Comparison of ENCODE assay signal across 18 mouse cellular contexts in the genomic region with DNA sequence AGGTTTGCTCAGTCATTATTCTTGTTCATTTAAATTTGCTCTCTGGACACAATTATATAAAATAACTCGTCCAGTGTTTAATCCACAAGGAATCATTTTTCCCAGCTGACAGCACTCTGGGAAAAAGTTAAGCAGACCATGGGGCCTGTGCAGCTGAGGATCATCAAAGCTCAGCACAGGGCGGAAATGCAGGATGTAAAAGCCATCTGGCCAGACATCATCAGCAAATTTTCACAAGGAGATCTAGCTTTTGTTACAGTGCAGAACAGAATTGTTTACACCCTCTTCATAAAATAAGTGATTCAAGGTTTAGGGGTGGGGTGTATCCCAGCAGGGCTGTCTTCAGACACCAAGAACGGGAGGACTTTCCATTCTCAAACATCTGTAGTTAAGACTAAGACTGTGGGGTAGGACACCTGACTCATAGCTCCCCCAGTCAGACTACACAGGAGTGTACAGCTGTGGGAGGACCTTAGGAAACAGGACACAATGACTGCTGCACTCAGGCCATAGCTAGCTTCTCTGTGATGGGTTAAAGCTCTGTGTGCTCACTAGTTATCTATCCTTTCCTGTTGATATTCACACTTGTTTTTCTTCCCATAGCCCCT.
A peak's percentile ranks its signal among the peaks of the same experiment; 100 is the strongest.
DNase-seq lines count a peak whose midpoint lies in the region; ATAC-seq and TF ChIP-seq lines count a peak whose summit lies in the region.
"Had no signal": no experiment of that assay in that cellular context is flagged by ENCODE, and none has a peak within 500 bp of the region (broad histone marks: within the 10 kb centered on the region; RNA-seq: fewer than 3 reads in every experiment).

No protein-coding gene starts in this region.

- H3K4me3 ChIP-seq in gastrocnemius, adult 2 months, result no peak overlapping the region
- no peak overlapping the region for H3K4me3 ChIP-seq in kidney, embryonic 14.5 days (ENCODE audit: low read length)
- H3K4me3 ChIP-seq in limb, embryonic 13.5 days, result no peak overlapping the region
- no peak overlapping the region for H3K4me3 ChIP-seq in midbrain, embryonic 15.5 days
- H3K4me3 ChIP-seq: erythroblast, embryonic 14.5 days; lung, embryonic 15.5 days had no signal

- intact Hi-C loops in gastrocnemius, adult 2 months (cut with DNase I), result no loop called here
- intact Hi-C loops in gastrocnemius, postnatal 36 days (cut with DNase I), result no loop called here

- H3K4me2 ChIP-seq in kidney, embryonic 14.5 days (replicated peaks; ENCODE audit: low read depth, low read length), result no peak overlapping the region
- H3K4me2 ChIP-seq in limb, embryonic 13.5 days (replicated peaks), result no peak overlapping the region
- no peak overlapping the region for H3K4me2 ChIP-seq in midbrain, embryonic 15.5 days
- H3K4me2 ChIP-seq: lung, embryonic 15.5 days had no signal

- H3K27ac ChIP-seq in gastrocnemius, adult 2 months, result peak overlapping the region; percentile 40; the same call in 1 of the 2 replicates
- H3K27ac ChIP-seq in kidney, embryonic 14.5 days (ENCODE audit: low read depth, low read length), result 0 out of 2 replicates have a peak overlapping the region, but pooled peaks have one; percentile 24
- no peak overlapping the region for H3K27ac ChIP-seq in limb, embryonic 13.5 days
- no peak overlapping the region for H3K27ac ChIP-seq in midbrain, embryonic 15.5 days
- H3K27ac ChIP-seq: lung, embryonic 15.5 days had no signal

- no peaks in the 10 kb centered on the region for H3K4me1 ChIP-seq in kidney, embryonic 14.5 days (ENCODE audit: control insufficient read depth, insufficient read depth, low read length)
- no peaks in the 10 kb centered on the region for H3K4me1 ChIP-seq in limb, embryonic 13.5 days
- H3K4me1 ChIP-seq in midbrain, embryonic 15.5 days, result no peaks in the 10 kb centered on the region
- H3K4me1 ChIP-seq: lung, embryonic 15.5 days had no signal

- 59% methylated on average over 3 of the region's 3 CpGs for WGBS in kidney, embryonic 14.5 days
- 34% methylated on average over 3 of the region's 3 CpGs for WGBS in limb, embryonic 13.5 days
- 80% methylated on average over 3 of the region's 3 CpGs for WGBS in midbrain, embryonic 15.5 days

- no peaks in the 10 kb centered on the region for H3K36me3 ChIP-seq in kidney, embryonic 14.5 days (ENCODE audit: control insufficient read depth, insufficient read depth, low read length)
- no peaks in the 10 kb centered on the region for H3K36me3 ChIP-seq in limb, embryonic 13.5 days
- no peaks in the 10 kb centered on the region for H3K36me3 ChIP-seq in midbrain, embryonic 15.5 days (replicated peaks)
- H3K36me3 ChIP-seq: lung, embryonic 15.5 days had no signal

- no peaks in the 10 kb centered on the region for H3K9me3 ChIP-seq in kidney, embryonic 14.5 days (ENCODE audit: control insufficient read depth, low read length)
- H3K9me3 ChIP-seq in limb, embryonic 13.5 days, result no peaks in the 10 kb centered on the region
- H3K9me3 ChIP-seq in midbrain, embryonic 15.5 days, result no peaks in the 10 kb centered on the region
- H3K9me3 ChIP-seq: lung, embryonic 15.5 days had no signal

- H3K9ac ChIP-seq in kidney, embryonic 14.5 days (ENCODE audit: low read depth, low read length), result no peak overlapping the region
- H3K9ac ChIP-seq in limb, embryonic 13.5 days, result no peak overlapping the region
- H3K9ac ChIP-seq in midbrain, embryonic 15.5 days, result no peak overlapping the region
- H3K9ac ChIP-seq: lung, embryonic 15.5 days had no signal

- DNase-seq in gastrocnemius, adult 2 months, result no peak
- no peak for DNase-seq in gastrocnemius, postnatal 36 days
- DNase-seq in kidney, postnatal 36 days, result no peak
- peak; percentile 7 for DNase-seq in forelimb bud, embryonic 11.5 days (ENCODE audit: low read depth, low spot score)
- no peak for DNase-seq in thymus, postnatal 10 days (ENCODE audit: low spot score in 2 of 2)
- DNase-seq: adrenal gland, postnatal 36 days; cerebellum, adult 9-10 months; embryo, embryonic 11 days; gastrocnemius, postnatal 25 days; thymus, postnatal 4 days had no signal

- H3K27me3 ChIP-seq in kidney, embryonic 14.5 days (ENCODE audit: control insufficient read depth, insufficient read depth, low read length), result no peaks in the 10 kb centered on the region
- no peaks in the 10 kb centered on the region for H3K27me3 ChIP-seq in limb, embryonic 13.5 days
- no peaks in the 10 kb centered on the region for H3K27me3 ChIP-seq in midbrain, embryonic 15.5 days (replicated peaks)
- H3K27me3 ChIP-seq: lung, embryonic 15.5 days had no signal

- no peak for TF ChIP-seq CTCF in gastrocnemius, adult 2 months (IDR thresholded peaks at IDR 0.05)

- ATAC-seq in kidney, embryonic 14.5 days (ENCODE audit: low FRiP score, low TSS enrichment), result peak; percentile 64; the same call in 1 of the 2 replicates
- ATAC-seq in limb, embryonic 13.5 days (ENCODE audit: low FRiP score, low read depth), result peak; percentile 82
- no peak for ATAC-seq in midbrain, embryonic 15.5 days (replicated peaks)
- ATAC-seq: activated CD4-positive, CD25-positive, alpha-beta regulatory T cell, adult 4 months; forebrain, embryonic 16.5 days; hindbrain, embryonic 16.5 days had no signal

Comparison
In these comparisons a context has a peak if more than half of its experiments do, and no peak if none do; other contexts are left out.
1. H3K27ac ChIP-seq: peak in gastrocnemius, adult 2 months (single experiment) and kidney, embryonic 14.5 days (single experiment); none in limb, embryonic 13.5 days (single experiment) and midbrain, embryonic 15.5 days (single experiment).